Mouse (Mus musculus) MEL (cell line): ENCODE measurements around the gene Pcbp3. TPM values are rescaled to one million over a fixed set of nuclear protein-coding genes. Genes with fewer than 3 reads are reported as not detected.

Experiments
- DNase-seq: peaks from one replicate; pipeline ENCODE4 v3.0.0; 2011; ENCODE audit warnings: low read depth, low spot score
- H3K27ac ChIP-seq: 2 replicates; pipeline ENCODE4 v1.5.1; 2012; ENCODE audit warnings: low read depth, mild to moderate bottlenecking, control low read depth, low read length, moderate library complexity; ENCODE audit not compliant: control insufficient read depth
- H3K27me3 ChIP-seq, 2 experiments: fragments of 150-350 bp in 1 of 2; sonication (generic) in 1 of 2; 2 replicates each; pipeline ENCODE4 v1.6.1; 2012; ENCODE audit warnings: low read length in 2 of 2, mild to moderate bottlenecking in 2 of 2, improper control_type of control experiment in 1 of 2, moderate library complexity in 1 of 2; ENCODE audit not compliant: insufficient read depth in 2 of 2, control insufficient read depth in 1 of 2
- H3K36me3 ChIP-seq, 2 experiments: 2 replicates each; pipeline ENCODE4 v1.6.1; 2012 to 2014; ENCODE audit warnings: low read length in 2 of 2, improper control_type of control experiment in 1 of 2, inconsistent platforms in 1 of 2, mild to moderate bottlenecking in 1 of 2; ENCODE audit not compliant: insufficient read depth in 2 of 2, control insufficient read depth in 1 of 2
- H3K4me1 ChIP-seq, 2 experiments: fragments of 150-350 bp in 1 of 2; sonication (generic) in 1 of 2; 2 replicates each; pipeline ENCODE4 v1.6.1; 2012; ENCODE audit warnings: low read length in 2 of 2, improper control_type of control experiment in 1 of 2, mild to moderate bottlenecking in 1 of 2; ENCODE audit not compliant: insufficient read depth in 2 of 2, control insufficient read depth in 1 of 2
- H3K4me3 ChIP-seq, 2 experiments: fragments of 150-350 bp in 1 of 2; sonication (generic) in 1 of 2; 2 replicates each; pipeline ENCODE4 v1.5.1; 2012; ENCODE audit warnings: low read depth in 2 of 2, low read length in 2 of 2, mild to moderate bottlenecking in 2 of 2, moderate library complexity in 2 of 2, control low read depth in 1 of 2, improper control_type of control experiment in 1 of 2; ENCODE audit not compliant: control insufficient read depth in 1 of 2, insufficient read depth in 1 of 2
- H3K79me2 ChIP-seq: 2 replicates; pipeline ENCODE4 v1.6.1; 2012; ENCODE audit warnings: mild to moderate bottlenecking, low read length, moderate library complexity; ENCODE audit not compliant: control insufficient read depth, poor library complexity, insufficient read depth
- H3K9ac ChIP-seq: 2 replicates; pipeline ENCODE4 v1.6.1; 2012; ENCODE audit warnings: low read depth, mild to moderate bottlenecking, control low read depth, low read length, moderate library complexity; ENCODE audit not compliant: control insufficient read depth, poor library complexity, severe bottlenecking
- H3K9me3 ChIP-seq: fragments of 150-350 bp; sonication (generic); replicated peaks from 2 replicates; pipeline ENCODE4 v1.6.1; 2012; ENCODE audit warnings: mild to moderate bottlenecking, low read length, improper control_type of control experiment, moderate library complexity; ENCODE audit not compliant: insufficient read depth
- BHLHE40 ChIP-seq: IDR thresholded peaks from 2 replicates; pipeline ENCODE4 v1.6.1; 2012; ENCODE audit warnings: low read depth, mild to moderate bottlenecking, inconsistent platforms, low read length, improper control_type of control experiment, borderline replicate concordance
- CHD1 ChIP-seq: IDR thresholded peaks from 2 replicates; pipeline ENCODE4 v1.6.1; 2012; ENCODE audit warnings: low read depth, mild to moderate bottlenecking, inconsistent platforms, low read length, improper control_type of control experiment
- CTCF ChIP-seq, 3 experiments: IDR thresholded peaks in 2 of 3; conservative IDR thresholded peaks in 1 of 3; 2 replicates each; pipeline ENCODE4 v1.5.1; 2011 to 2012; ENCODE audit warnings: low read length in 3 of 3, low read depth in 2 of 3, mild to moderate bottlenecking in 2 of 3, improper control_type of control experiment in 1 of 3, inconsistent platforms in 1 of 3, mixed read lengths in 1 of 3, moderate library complexity in 1 of 3; ENCODE audit not compliant: control insufficient read depth in 1 of 3, insufficient read depth in 1 of 3, poor library complexity in 1 of 3, severe bottlenecking in 1 of 3
- ELF1 ChIP-seq: IDR thresholded peaks from 2 replicates; pipeline ENCODE4 v1.6.1; 2014; ENCODE audit warnings: low read depth, mild to moderate bottlenecking, inconsistent platforms, low read length, improper control_type of control experiment, moderate library complexity
- EP300 ChIP-seq, 2 experiments: IDR thresholded peaks; 2 replicates each; pipeline ENCODE4 v1.6.1; 2011; ENCODE audit warnings: improper control_type of control experiment in 2 of 2, low read length in 2 of 2, low read depth in 1 of 2, mild to moderate bottlenecking in 1 of 2
- GABPA ChIP-seq: IDR thresholded peaks from 2 replicates; pipeline ENCODE4 v1.6.1; 2012; ENCODE audit warnings: low read depth, mild to moderate bottlenecking, inconsistent platforms, low read length, improper control_type of control experiment, moderate library complexity
- GATA1 ChIP-seq: IDR thresholded peaks from 2 replicates; pipeline ENCODE4 v1.6.1; 2011; ENCODE audit warnings: low read depth, low read length, improper control_type of control experiment
- KAT2A ChIP-seq: conservative IDR thresholded peaks from 2 replicates; pipeline ENCODE4 v1.6.1; 2012; ENCODE audit warnings: low read depth, low read length, improper control_type of control experiment, inconsistent platforms
- MYC ChIP-seq: IDR thresholded peaks from 2 replicates; pipeline ENCODE4 v1.6.1; 2011; ENCODE audit warnings: low read depth, mild to moderate bottlenecking, low read length, improper control_type of control experiment, moderate library complexity
- NELFE ChIP-seq: IDR thresholded peaks from 2 replicates; pipeline ENCODE4 v1.6.1; 2011; ENCODE audit warnings: low read depth, low read length, improper control_type of control experiment
- NRF1 ChIP-seq: IDR thresholded peaks from 2 replicates; pipeline ENCODE4 v1.6.1; 2014; ENCODE audit warnings: low read depth, mild to moderate bottlenecking, inconsistent platforms, low read length, improper control_type of control experiment, moderate library complexity; ENCODE audit not compliant: poor library complexity, insufficient read depth, severe bottlenecking
- POLR2A ChIP-seq, 2 experiments: IDR thresholded peaks; 2 replicates each; pipeline ENCODE4 v1.6.1; 2011 to 2012; ENCODE audit warnings: low read length in 2 of 2, mild to moderate bottlenecking in 2 of 2, control low read depth in 1 of 2, improper control_type of control experiment in 1 of 2, low read depth in 1 of 2, moderate library complexity in 1 of 2; ENCODE audit not compliant: control insufficient read depth in 1 of 2, insufficient read depth in 1 of 2, poor library complexity in 1 of 2
- POLR2AphosphoS2 ChIP-seq: IDR thresholded peaks from 2 replicates; pipeline ENCODE4 v1.6.1; 2011; ENCODE audit warnings: low read length, improper control_type of control experiment
- TAL1 ChIP-seq: IDR thresholded peaks from 2 replicates; pipeline ENCODE4 v1.6.1; 2012; ENCODE audit warnings: mild to moderate bottlenecking, inconsistent platforms, low read length, moderate library complexity, mixed read lengths
- USF2 ChIP-seq, 2 experiments: IDR thresholded peaks; 2 replicates each; pipeline ENCODE4 v1.6.1; 2011 to 2012; ENCODE audit warnings: improper control_type of control experiment in 2 of 2, low read length in 2 of 2, borderline replicate concordance in 1 of 2, inconsistent platforms in 1 of 2, low read depth in 1 of 2, mild to moderate bottlenecking in 1 of 2; ENCODE audit not compliant: insufficient read depth in 1 of 2
- ZC3H11A ChIP-seq: IDR thresholded peaks from 2 replicates; pipeline ENCODE4 v1.6.1; 2012; ENCODE audit warnings: low read depth, mild to moderate bottlenecking, inconsistent platforms, low read length, improper control_type of control experiment
- polyA plus RNA-seq, 2 experiments: library from polyadenylated mRNA; stranded (reverse) in 1 of 2; unstranded in 1 of 2; fragments of >175 nt in 1 of 2; fragments of >200 nt in 1 of 2; gene quantifications; 2 replicates each; pipeline versions ENCODE4 v1.2.1 to v1.2.4; 2012; ENCODE audit warnings: low replicate concordance in 2 of 2, low read depth in 1 of 2; ENCODE audit not compliant: insufficient read length in 2 of 2, insufficient read depth in 1 of 2, missing spikeins in 1 of 2
- total RNA-seq: library from RNA; depleted of rRNA; stranded (reverse); fragments of 300-350 nt; gene quantifications from 2 replicates; pipeline ENCODE4 v1.2.3, GENCODE M21; 2012

Gene Pcbp3
- total and polyA plus RNA-seq, 3 experiments = 1.1 to 3.3 TPM; not detected in 1

- Histone ChIP-seq H3K27ac (no peak overlapping the region), H3K27me3 (no peaks in the 10 kb centered on the region), H3K79me2 (no peaks in the 10 kb centered on the region), H3K4me1 (0 out of 4 replicates have a peak, but pooled peaks cover 0 to 3% of the 10 kb centered on the region in 2 experiments), H3K9me3 (no peaks in the 10 kb centered on the region), H3K4me3 (no peak overlapping the region), H3K9ac (no peak overlapping the region), H3K36me3 (no peaks in the 10 kb centered on the region)
- peak; percentile 42 for DNase-seq
- TF ChIP-seq ELF1 (no peak), CTCF (IDR thresholded peaks at IDR 0.05 in 2 of 3, conservative IDR thresholded peaks at IDR 0.05 in 1 of 3; ENCODE audit: control insufficient read depth in 1 of 3, insufficient read depth in 1 of 3, low read depth in 2 of 3, low read length in 3 of 3, poor library complexity in 1 of 3, severe bottlenecking in 1 of 3) (peak; percentile 50 to 67 (median 55)), NELFE (no peak), MYC (no peak), NRF1 (peak; percentile 52), EP300 (IDR thresholded peaks at IDR 0.05; ENCODE audit: low read depth in 1 of 2, low read length in 2 of 2) (no peak)
These were observed 228.6 kb downstream of the Pcbp3 start for GRCm38 (mm10) chr10:76732881-76733676.

- Histone ChIP-seq H3K79me2 (no peaks in the 10 kb centered on the region), H3K9ac (no peak overlapping the region), H3K36me3 (no peaks in the 10 kb centered on the region)
- no peak for TF ChIP-seq GABPA
- no peak for TF ChIP-seq POLR2A (IDR thresholded peaks at IDR 0.05; ENCODE audit: control insufficient read depth in 1 of 2, insufficient read depth in 1 of 2, low read depth in 1 of 2, low read length in 2 of 2, poor library complexity in 1 of 2)
- no peak for TF ChIP-seq BHLHE40
- TF ChIP-seq CTCF (IDR thresholded peaks at IDR 0.05 in 2 of 3, conservative IDR thresholded peaks at IDR 0.05 in 1 of 3; ENCODE audit: control insufficient read depth in 1 of 3, insufficient read depth in 1 of 3, low read depth in 2 of 3, low read length in 3 of 3, poor library complexity in 1 of 3, severe bottlenecking in 1 of 3) = no peak
- TF ChIP-seq GATA1 = no peak
- TF ChIP-seq, all 39 proteins: peak for 0
- Histone ChIP-seq H3K4me3 (no peak overlapping the region), H3K27ac (no peak overlapping the region), H3K4me1 (0 out of 4 replicates have a peak, but pooled peaks cover 0 to 3% of the 10 kb centered on the region in 2 experiments), H3K9me3 (no peaks in the 10 kb centered on the region), H3K27me3 (no peaks in the 10 kb centered on the region)
- no peak for DNase-seq
These were observed 229.3 kb downstream of the Pcbp3 start for GRCm38 (mm10) chr10:76732391-76732790.

- no peaks in the 10 kb centered on the region for H3K36me3 ChIP-seq
- H3K27ac ChIP-seq = no peak overlapping the region
- no peak overlapping the region for H3K4me3 ChIP-seq
- H3K79me2 ChIP-seq = no peaks in the 10 kb centered on the region
- H3K27me3 ChIP-seq = no peaks in the 10 kb centered on the region
- H3K9me3 ChIP-seq = no peaks in the 10 kb centered on the region
- DNase-seq = no peak
- no peak for TF ChIP-seq POLR2AphosphoS2
- TF ChIP-seq KAT2A = no peak
- TF ChIP-seq CHD1 = no peak
- no peak for TF ChIP-seq USF2 (IDR thresholded peaks at IDR 0.05; ENCODE audit: borderline replicate concordance in 1 of 2, insufficient read depth in 1 of 2, low read depth in 1 of 2, low read length in 2 of 2)
- TF ChIP-seq TAL1 = no peak
- TF ChIP-seq CTCF (IDR thresholded peaks at IDR 0.05 in 2 of 3, conservative IDR thresholded peaks at IDR 0.05 in 1 of 3; ENCODE audit: control insufficient read depth in 1 of 3, insufficient read depth in 1 of 3, low read depth in 2 of 3, low read length in 3 of 3, poor library complexity in 1 of 3, severe bottlenecking in 1 of 3) = no peak
- TF ChIP-seq ZC3H11A = no peak
- H3K9ac ChIP-seq = no peak overlapping the region
- H3K4me1 ChIP-seq = 0 out of 4 replicates have a peak, but pooled peaks cover 0 to 3% of the 10 kb centered on the region in 2 experiments
These were observed 230.0 kb downstream of the Pcbp3 start for GRCm38 (mm10) chr10:76731621-76732239.
